Mouse (Mus musculus): ENCODE measurements around the gene Rcl1.

GRCm38 (mm10) chr19:29052786-29053185 is 48.4 kb upstream of the Rcl1 start:
- TF ChIP-seq GATA1 (IDR thresholded peaks at IDR 0.05; ENCODE audit: borderline replicate concordance, low read length) (no peak), POLR2AphosphoS5 (IDR thresholded peaks at IDR 0.05; ENCODE audit: insufficient replicate concordance, low read depth, low read length) (no peak), CTCF (IDR thresholded peaks at IDR 0.05; ENCODE audit: low read depth, low read length) (no peak)
